Mouse (Mus musculus) 3T3-L1 (cell line): ENCODE results near the gene Dpf3.
A peak's percentile ranks its signal among the peaks of the same experiment; 100 is the strongest.

Experiments
- DNase-seq: peaks from one replicate; pipeline ENCODE4 v3.0.0-alpha.2; 2015; ENCODE audit warnings: low read depth, low spot score

Gene Dpf3

GRCm38 (mm10) chr12:83487476-83487991 lies at the start of gene Dpf3:
Gene Dpf3, minus strand, starts transcription at chr12:83487716.
- peak; percentile 89 for DNase-seq

- no peak for DNase-seq
Measured at GRCm38 (mm10) chr12:83536039-83536438, 48.5 kb upstream of the Dpf3 start.

GRCm38 (mm10) chr12:83535428-83535827 lies 47.9 kb upstream of the Dpf3 start:
- DNase-seq: no peak

- DNase-seq: no peak
Measured at GRCm38 (mm10) chr12:83534190-83534589, 46.7 kb upstream of the Dpf3 start.

GRCm38 (mm10) chr12:83532966-83533365 lies 45.5 kb upstream of the Dpf3 start:
- no peak for DNase-seq

- no peak for DNase-seq
Measured at GRCm38 (mm10) chr12:83531992-83532391, 44.5 kb upstream of the Dpf3 start.

GRCm38 (mm10) chr12:83528665-83529064 lies 41.1 kb upstream of the Dpf3 start:
- DNase-seq: no peak

GRCm38 (mm10) chr12:83527816-83528215 lies 40.3 kb upstream of the Dpf3 start:
- peak; percentile 70 for DNase-seq

GRCm38 (mm10) chr12:83525822-83526544 lies 38.5 kb upstream of the Dpf3 start:
- no peak for DNase-seq

- no peak for DNase-seq
Measured at GRCm38 (mm10) chr12:83524329-83524728, 36.8 kb upstream of the Dpf3 start.

GRCm38 (mm10) chr12:83523892-83524291 lies 36.4 kb upstream of the Dpf3 start:
- no peak for DNase-seq

- no peak for DNase-seq
Measured at GRCm38 (mm10) chr12:83523056-83523455, 35.5 kb upstream of the Dpf3 start.

- peak; percentile 17 for DNase-seq
Measured at GRCm38 (mm10) chr12:83521083-83521482, 33.6 kb upstream of the Dpf3 start.

GRCm38 (mm10) chr12:83520311-83520890 lies 32.9 kb upstream of the Dpf3 start, which contains the start of gene Dcaf4:
Gene Dcaf4, plus strand, starts transcription at chr12:83520466.
- DNase-seq: peak; percentile 98

GRCm38 (mm10) chr12:83517580-83517979 lies 30.1 kb upstream of the Dpf3 start:
- DNase-seq: no peak

- DNase-seq: no peak
Measured at GRCm38 (mm10) chr12:83514216-83514615, 26.7 kb upstream of the Dpf3 start.

- peak; percentile 35 for DNase-seq
Measured at GRCm38 (mm10) chr12:83513185-83513584, 25.7 kb upstream of the Dpf3 start.

GRCm38 (mm10) chr12:83512783-83513182 lies 25.3 kb upstream of the Dpf3 start:
- DNase-seq: no peak

- DNase-seq: no peak
Measured at GRCm38 (mm10) chr12:83510586-83510985, 23.1 kb upstream of the Dpf3 start.

GRCm38 (mm10) chr12:83506543-83506942 lies 19.0 kb upstream of the Dpf3 start:
- no peak for DNase-seq

- DNase-seq: peak; percentile 81
Measured at GRCm38 (mm10) chr12:83502190-83502589, 14.7 kb upstream of the Dpf3 start.

- DNase-seq: no peak
Measured at GRCm38 (mm10) chr12:83499256-83499655, 11.7 kb upstream of the Dpf3 start.

GRCm38 (mm10) chr12:83497959-83498358 lies 10.4 kb upstream of the Dpf3 start:
- DNase-seq: no peak
